Mouse (Mus musculus): ENCODE data around the gene Mrtfb.

DNA sequence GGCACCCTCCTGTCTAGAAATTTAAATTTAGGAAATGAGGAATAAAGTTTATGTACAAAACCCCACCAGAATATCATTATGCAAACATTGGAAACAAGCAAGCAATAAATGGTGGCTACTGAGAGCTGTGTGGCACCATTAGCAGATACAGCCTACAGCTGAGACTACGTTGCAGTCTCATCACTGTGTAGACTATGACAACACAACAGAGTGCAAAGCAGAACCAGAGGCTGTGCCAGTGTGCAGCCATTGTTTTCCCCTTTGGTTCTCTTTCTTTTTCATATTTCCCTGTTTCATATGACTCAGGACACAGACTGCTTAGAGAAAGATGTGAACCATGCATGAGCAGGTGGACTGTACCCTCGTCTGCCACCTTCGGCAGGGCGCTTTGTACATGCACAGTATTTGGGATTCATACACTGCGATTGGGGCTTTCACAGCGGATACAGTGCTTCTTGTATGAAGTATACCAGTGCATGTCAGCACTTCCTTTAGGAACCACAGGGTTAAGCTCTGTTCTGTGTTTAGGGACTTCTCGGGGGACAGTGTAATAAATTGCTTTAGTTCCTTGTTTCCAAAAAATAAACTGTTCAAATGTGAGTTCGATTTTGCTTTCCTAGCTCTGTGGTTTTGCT lies 116.7 kb downstream of the Mrtfb start:
- TF ChIP-seq CTCF (conservative IDR thresholded peaks at IDR 0.05; ENCODE audit: low read length) (no peak), NANOG (IDR thresholded peaks at IDR 0.05; ENCODE audit: borderline replicate concordance, low read length) (no peak), POU5F1 (IDR thresholded peaks at IDR 0.05; ENCODE audit: borderline replicate concordance, low read length) (no peak)
